Mouse (Mus musculus) urinary bladder, postnatal 0 days (tissue): ENCODE data around the gene Cops9. TPM values are rescaled to one million over a fixed set of nuclear protein-coding genes. Genes with fewer than 3 reads are reported as not detected.

Source experiments
- polyA plus RNA-seq: library from polyadenylated mRNA; unstranded; fragments of >200 nt; fragmentation: Nextera tagmentation; extraction: Ambion mirVana; gene quantifications from 2 replicates; pipeline ENCODE4 v1.2.1, GENCODE M21; 2015

Gene Cops9
- polyA plus RNA-seq, result 387 and 417 TPM in 2 replicates

GRCm38 (mm10) chr1:92641514-92642272, at the start of gene Cops9:
Gene Cops9, minus strand, starts transcription at chr1:92641985.

DNA sequence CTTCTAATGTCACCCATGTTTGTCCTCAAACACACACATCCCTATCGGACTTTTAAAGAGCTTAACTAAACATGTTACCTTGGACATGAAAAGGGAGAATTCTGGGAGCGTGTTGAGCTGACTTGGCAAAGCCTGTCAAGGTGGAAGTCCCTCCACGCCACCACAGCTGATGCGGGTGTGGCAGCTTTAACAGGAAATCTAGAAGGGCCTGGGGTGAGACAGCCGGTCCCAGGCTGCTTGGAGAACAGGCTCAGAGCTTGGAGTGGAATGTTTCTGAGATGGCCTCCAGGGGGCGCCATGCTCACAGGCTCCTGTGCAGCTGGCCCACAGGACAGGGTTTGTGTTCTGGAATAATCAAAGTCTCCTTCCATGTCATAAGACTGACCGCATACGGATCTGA, 6.9 kb upstream of the Cops9 start, which contains the start of gene Otos:
TSS of gene Otos (minus strand) at position 169 of the 400 bp plus-strand sequence.

DNA sequence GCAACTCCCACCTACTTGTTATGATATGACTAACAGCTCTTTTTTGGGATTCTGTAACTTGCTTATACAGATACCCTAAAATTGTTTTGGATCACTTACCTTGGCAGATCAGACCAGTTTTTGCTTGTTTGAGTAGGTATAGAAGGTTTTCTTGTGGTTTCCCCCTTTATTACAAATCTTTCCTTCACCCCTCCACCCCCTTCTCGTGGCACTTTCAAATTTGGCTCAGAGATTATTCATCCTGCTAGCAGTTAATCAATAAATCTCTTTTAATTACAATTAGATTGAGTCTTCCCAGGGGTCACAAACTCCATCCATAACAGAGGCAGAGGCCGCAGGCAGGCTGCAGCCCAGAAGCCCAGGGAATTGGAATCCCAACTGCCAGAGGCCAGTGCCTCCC, 24.3 kb downstream of the Cops9 start, which contains the start of gene Olfr12:
TSS of gene Olfr12 (plus strand) at position 301 of the 400 bp plus-strand sequence.

DNA sequence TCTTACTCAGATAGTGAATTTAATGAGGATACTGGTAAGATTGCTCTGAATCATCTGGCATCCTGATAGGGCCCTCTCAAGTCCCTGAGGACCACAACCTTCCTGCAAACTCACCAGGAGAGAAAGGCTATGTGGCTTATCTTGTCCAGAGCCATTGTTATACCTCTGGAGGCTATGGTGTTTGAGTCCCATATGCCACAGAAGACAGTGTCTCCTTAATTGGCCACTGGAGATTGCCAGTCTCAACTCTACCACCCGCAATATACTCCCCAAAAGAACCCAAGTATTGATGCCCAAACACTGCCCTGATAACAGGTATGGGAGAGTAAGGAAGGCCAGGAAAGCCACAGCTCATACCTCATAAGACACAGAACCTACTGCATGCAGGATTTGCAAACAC, 36.3 kb downstream of the Cops9 start, which contains the start of gene Olfr1410:
TSS of gene Olfr1410 (plus strand) at position 301 of the 400 bp plus-strand sequence.

GRCm38 (mm10) chr1:92594111-92594510, 47.7 kb downstream of the Cops9 start, which contains the start of gene Olfr1411:
Gene Olfr1411, plus strand, starts transcription at chr1:92594411.

Other genes with a start within 250 kb of the Cops9 start
- 190 and 197 TPM in 2 replicates for gene Ndufa10, start 168.1 kb downstream of the Cops9 start, polyA plus RNA-seq
- not detected in 2 replicates for gene Olfr1416, start 156.9 kb downstream of the Cops9 start, polyA plus RNA-seq
- not detected in 2 replicates for gene Olfr1415, start 145.9 kb downstream of the Cops9 start, polyA plus RNA-seq
- gene Olfr1414, start 123.3 kb downstream of the Cops9 start, polyA plus RNA-seq, result not detected in 2 replicates
- not detected in 2 replicates for gene Olfr1413, start 70.7 kb downstream of the Cops9 start, polyA plus RNA-seq
- not detected in 2 replicates for gene Olfr1412, start 56.2 kb downstream of the Cops9 start, polyA plus RNA-seq
- not detected in 2 replicates for gene Olfr1411, start 47.6 kb downstream of the Cops9 start, polyA plus RNA-seq
- not detected in 2 replicates for gene Olfr1410, start 36.2 kb downstream of the Cops9 start, polyA plus RNA-seq
- not detected in 2 replicates for gene Olfr12, start 24.2 kb downstream of the Cops9 start, polyA plus RNA-seq
- gene Otos, start 6.9 kb upstream of the Cops9 start, polyA plus RNA-seq, result not detected in 2 replicates
- 12.9 and 15.9 TPM in 2 replicates for gene Gpc1, start 189.7 kb upstream of the Cops9 start, polyA plus RNA-seq